Mouse (Mus musculus): ENCODE measurements around the gene Pyroxd2. TPM values are rescaled to one million over a fixed set of nuclear protein-coding genes. Genes with fewer than 3 reads are reported as not detected.

The Pyroxd2 gene
- polyA plus RNA-seq, 1 experiment from 2014 or later = 3.5 TPM

Other genes starting within 250 kb of the Pyroxd2 start
- gene R3hcc1l, start 234.0 kb downstream of the Pyroxd2 start, polyA plus RNA-seq (2014; fragmentation: Nextera tagmentation; extraction: Ambion mirVana) = 19.5 and 23.0 TPM in 2 replicates
- 3.1 and 4.1 TPM in 2 replicates for gene Loxl4, start 140.0 kb downstream of the Pyroxd2 start, polyA plus RNA-seq (2014; fragmentation: Nextera tagmentation; extraction: Ambion mirVana)
- 10.7 and 14.5 TPM in 2 replicates for gene Hps1, start 27.2 kb upstream of the Pyroxd2 start, polyA plus RNA-seq (2014; fragmentation: Nextera tagmentation; extraction: Ambion mirVana)

Data from embryonic facial prominence, embryonic 14.5 days (tissue).